Mouse (Mus musculus): ENCODE measurements at regions not wholly inside any gene's neighbourhood (a gene's known extent, or its start where the extent isn't known, plus 50 kb on each side); places are given as distances from the start of the nearest gene placed in this dataset.

DNA sequence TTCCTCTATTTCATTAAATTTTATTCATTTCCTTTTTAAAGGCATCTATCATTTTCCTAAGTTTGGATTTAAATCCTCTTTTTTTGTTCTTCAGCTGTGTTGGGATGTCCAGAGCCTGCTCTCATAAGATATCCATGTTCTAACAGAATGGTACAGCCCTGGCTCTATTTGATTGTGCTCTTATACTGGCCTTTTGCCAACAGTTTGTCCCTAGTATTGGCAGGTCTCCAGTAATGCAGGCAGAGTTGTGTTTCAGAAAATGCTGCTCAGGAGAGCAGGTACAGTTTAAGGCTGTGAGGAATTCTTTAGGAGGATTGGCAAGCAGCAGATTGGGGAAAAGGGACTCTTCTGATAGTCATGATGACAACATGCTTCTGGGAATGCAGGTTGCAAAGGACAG is 797.1 kb upstream of the Slit2 start:
- no peak for DNase-seq (ENCODE audit: low spot score)

DNA sequence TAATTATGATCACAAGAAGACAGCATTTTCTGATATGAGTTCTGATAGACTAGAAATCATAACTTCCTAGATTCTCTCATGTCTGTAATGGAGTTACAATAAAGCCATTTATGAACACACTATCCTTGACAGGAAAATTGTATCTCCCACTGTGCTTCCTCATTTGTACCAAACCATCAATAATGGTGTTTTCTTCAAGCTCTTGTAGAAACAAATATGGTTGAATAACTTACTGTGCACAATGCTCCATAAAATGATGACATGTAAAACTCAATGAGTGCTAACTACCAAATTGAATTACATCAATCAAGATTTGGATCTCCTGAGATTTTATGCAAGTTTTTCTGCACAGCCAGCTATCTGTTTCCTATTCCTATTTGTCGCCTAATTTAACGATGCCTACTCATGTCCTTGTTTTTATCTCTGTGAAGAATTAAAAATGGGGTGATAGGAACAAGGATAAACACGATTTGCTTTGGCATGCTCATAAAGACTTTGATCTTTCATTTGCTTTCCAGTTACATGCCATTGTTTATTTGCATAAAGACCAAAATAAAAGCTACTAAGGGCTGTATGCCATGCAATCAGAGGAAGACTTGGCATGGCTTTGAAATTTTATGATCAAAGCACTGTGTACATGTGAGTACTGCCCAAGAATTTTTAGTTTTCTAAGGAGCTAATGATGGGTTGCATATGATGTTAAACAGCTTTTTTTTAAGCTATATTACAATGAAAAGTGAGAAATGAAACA is 780.6 kb upstream of the Slit2 start:
- no peak for DNase-seq (ENCODE audit: low spot score)

DNA sequence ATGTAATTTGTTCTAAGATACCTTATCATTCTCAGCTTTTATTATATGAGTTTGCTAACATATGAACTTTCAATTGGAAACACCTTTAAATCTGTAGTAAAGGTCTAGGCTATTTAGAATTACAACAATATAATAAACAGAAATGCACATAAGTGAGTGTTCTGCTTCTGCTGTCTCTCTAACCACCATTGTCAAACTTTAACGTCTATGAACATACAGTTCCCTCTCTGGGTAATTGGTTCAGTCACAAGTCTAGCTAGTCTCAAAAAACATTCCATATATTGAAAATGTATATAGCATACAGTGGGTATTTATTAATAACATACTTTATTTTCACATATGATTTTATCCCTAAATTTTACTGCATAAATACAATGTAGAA is 780.0 kb upstream of the Slit2 start:
- DNase-seq (ENCODE audit: low spot score), result no peak

DNA sequence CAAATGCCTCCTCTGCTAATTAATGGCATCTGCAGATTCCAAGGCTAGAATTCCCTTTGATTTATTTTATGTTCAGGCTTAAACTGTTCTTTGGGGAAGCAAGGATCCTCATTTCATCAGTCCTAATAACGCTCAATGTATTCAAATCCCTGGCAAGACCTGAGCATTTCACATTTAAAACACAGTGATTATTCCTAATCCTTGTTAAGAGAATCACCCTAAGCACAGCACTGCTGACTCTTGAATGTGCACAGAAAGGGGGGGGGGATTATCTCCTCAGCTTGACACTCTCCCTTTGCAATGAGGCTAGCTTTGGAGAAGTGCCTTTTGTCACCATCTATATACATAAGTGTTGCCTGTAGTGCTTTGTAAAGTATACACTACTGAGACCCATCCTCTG is 772.4 kb upstream of the Slit2 start:
- no peak for DNase-seq (ENCODE audit: low spot score)

DNA sequence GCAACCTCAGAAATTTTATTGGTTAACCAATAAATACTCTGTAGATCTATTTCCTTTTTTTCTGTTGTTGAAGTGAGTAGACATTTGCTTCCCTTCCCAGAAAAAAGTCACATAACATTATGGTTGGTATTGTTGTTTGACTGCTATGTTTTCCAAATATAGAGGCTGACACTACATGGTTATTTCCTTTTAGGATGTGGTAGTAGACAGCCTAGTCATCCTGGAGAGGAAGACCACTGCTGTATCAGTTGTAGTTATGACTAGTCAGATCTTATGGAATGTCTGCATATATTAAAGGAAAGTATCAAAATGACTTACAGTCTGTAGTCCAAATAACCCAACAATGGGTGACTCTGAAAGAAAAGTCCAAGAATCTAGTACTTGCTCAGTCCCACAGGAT is 767.5 kb upstream of the Slit2 start:
- DNase-seq (ENCODE audit: low spot score), result no peak

DNA sequence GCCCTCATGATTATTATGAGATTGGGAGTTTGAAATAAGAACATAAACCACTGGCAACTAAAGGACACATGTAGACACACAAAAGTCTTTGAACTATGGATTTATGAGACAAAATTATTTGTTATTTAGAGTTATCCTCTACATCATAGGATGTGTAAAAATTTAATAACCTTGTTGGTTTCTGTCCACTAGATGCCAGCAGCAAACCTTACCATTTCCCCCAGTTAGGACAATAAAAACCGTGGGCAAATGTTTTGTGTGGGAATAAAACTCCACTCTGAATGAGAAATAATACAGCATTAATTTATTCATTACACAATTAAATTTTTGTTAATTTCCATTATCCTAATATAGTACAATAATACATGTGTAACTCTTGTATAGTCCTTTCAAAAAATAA is 757.7 kb upstream of the Slit2 start:
- peak; percentile 39 for DNase-seq (ENCODE audit: low spot score)

DNA sequence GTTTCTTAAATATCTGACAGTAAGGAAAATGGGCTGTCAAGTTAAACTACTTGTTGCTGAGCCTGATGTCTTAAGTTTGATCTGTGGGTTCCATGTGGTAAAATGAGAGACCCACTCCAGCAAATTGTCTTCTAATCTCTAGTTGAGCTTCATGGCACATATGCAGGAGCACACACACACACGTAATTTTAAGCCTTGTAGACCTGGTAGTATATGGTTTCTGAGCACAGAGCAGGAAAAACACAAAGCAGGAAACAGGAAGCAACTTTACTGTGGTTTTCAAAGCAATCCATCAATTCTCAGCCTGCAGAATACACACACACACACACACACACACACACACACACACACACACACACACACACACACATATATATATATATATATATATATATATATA is 746.8 kb upstream of the Slit2 start:
- no peak for DNase-seq (ENCODE audit: low spot score)

DNA sequence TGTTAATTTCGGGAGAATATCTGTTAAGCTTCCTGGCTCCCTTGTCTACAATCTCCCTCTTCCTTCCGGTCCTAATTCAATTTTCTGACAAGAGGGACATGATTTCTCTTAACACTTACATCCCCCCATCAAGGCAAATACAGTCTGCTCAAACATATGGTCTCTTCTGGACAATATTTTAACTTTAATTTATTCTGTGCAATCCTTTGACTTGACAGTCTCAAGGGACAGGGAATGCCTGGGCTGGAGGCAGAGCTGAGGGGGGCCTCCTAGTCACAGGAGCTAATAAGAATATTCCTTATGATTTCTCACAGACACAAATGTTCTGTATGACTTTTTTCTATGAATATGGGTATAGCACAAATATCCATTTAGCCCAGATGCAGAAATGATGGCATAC is 742.9 kb upstream of the Slit2 start:
- no peak for DNase-seq (ENCODE audit: low spot score)

DNA sequence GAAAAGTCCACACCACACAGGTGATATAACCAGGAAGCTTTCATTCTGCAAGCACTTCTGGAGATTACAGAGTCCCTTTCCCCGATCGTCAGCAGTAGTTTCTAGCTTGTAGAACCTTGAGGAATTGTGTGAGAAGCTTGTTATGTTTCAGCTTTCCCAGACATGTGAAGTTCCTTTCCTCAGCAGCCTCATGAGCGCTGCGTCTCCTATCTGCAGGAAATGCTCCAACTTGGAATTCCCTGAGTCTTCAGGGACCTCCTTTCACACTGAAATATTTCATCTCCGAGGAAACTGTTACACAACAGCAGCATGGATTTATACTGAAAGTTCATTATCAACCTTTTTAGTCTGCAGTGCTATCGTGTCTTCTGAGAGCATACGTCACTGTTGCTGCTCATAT is 742.4 kb upstream of the Slit2 start:
- DNase-seq (ENCODE audit: low spot score), result peak; percentile 14

DNA sequence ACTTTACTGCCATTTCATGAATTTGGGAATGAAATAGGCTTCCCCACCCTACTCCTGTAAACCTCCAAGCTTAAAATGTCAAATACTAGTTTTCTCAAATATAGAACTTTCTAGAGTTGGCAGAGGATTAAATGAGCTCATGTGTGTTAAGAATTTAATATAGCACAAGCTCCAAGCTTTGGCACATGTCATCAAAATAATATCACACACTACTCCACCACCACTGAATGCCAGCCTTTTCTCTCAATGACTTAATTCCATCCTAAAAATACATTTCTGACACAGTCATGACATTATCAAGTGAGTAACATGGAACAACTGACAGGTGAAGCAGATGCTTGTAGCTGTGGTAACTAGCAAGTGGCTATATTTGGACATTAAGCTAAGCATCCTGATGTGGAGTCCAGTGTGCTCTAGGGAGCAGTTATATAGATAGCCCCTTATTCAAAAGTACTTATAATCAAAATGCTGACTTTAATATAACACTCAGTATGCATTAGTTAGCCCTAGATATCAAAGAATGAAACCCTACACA is 728.0 kb upstream of the Slit2 start:
- no peak for DNase-seq (ENCODE audit: low spot score)

DNA sequence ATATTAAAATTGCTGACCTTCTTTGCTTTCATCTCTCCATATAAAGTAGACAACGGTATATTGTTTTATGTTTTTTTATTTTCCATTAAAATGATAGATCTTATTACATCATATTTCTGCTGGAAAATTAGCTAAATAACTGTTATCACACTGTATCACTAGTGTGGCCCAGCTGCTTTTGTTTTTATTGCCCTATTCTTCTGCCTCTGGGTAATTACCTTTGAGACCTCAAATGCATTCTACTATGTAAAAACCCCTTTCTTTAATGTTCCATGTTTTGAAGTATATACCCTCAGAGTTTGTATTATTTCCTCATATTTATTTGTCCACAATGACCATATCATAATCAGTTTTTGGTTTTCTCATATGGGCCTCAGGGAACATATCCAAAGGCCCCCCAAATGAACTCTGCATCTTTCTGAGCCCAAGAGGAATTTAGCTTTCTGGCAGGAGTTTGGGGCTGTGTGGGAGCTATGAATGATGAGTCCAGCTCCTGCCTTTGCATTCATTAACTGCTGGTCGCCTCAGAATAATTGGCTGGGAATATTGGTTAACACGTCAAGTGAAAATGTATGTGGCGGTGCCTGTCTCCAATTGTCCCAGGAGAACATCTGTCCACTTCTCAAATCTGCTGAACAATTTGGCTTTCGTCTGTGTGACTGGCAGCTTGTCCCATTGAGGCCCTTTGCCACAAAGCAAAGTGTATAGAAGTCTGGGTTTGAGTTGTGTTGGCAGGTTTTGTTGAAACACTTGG is 721.1 kb upstream of the Slit2 start:
- no peak for DNase-seq (ENCODE audit: low spot score)

DNA sequence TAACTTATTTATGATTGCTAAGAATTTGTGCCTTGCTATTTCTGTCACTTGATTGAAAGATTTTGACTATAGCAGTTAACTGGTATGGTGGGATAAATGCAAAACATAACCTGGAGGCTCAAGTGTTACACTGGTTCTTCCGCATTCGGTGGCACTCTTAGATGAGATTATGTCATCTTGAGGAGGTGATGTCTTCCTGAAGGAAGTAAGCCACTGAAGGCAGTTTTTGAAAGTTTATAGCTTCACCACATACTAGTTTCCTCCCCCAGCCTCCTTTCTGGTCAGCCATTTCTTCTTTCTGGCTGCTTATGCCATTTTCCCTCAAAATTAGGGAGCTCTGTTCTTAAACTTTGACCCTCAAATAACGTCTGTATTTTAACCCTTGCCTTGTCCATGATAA is 710.3 kb upstream of the Slit2 start:
- no peak for DNase-seq (ENCODE audit: low spot score)

DNA sequence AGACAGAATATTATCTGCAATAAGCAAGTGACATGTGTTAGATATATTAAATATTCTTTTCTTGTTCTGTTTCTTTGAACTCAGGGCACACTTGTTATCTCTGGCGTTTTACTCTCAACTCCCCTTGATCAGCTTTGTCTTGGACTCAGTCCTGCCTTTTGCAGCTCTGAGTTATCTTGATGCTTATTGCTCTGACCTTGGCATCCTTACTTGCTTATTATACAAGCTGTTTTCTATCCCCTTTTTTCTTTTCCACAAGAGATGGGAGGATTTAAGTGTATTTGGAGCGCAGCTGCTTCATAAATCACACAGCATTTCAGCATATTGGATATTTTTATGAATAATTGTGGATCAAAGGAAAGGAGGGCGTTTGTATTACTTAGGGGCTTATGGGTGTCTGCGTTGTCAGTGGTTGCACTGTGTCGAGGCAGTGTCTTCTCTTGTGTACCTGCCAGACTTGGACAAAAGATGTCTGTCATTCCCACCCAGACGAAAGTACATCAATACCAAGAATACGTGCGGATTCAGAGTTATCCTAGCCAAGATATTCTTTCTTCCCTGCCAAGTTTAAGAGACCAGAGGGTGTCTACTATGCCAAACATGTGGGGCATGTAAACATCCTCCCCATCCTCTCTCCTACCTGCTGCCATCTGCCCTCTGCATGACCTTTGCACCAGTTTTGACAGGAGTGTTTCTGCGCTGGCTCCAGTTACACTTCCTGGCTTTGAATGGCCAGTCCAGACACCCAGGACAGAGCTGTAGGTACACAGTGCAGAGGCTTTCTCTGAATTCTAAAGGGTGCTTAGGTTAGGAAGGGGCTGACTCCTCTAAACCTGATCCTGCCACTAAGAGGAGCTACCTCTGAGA is 709.3 kb upstream of the Slit2 start:
- no peak for DNase-seq (ENCODE audit: low spot score)

DNA sequence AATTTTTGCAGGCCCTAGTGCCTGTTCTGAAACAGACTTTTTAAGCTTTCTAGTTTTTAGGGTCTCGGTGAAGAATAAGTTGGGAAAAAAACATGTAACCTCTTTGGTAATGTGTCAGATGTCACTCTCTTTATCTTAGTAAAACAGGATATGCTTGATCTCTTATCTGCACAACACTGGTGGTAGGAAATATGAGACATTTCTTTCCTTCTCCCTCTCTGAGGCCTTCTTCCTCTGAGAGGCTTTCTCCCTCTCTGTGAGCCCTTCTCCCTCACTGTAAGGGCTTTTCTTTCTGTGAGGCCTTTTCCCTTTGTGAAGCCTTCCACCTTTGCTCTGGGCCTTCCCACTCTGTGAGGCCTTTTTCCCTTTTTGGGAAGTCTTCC is 708.7 kb upstream of the Slit2 start:
- no peak for DNase-seq (ENCODE audit: low spot score)

DNA sequence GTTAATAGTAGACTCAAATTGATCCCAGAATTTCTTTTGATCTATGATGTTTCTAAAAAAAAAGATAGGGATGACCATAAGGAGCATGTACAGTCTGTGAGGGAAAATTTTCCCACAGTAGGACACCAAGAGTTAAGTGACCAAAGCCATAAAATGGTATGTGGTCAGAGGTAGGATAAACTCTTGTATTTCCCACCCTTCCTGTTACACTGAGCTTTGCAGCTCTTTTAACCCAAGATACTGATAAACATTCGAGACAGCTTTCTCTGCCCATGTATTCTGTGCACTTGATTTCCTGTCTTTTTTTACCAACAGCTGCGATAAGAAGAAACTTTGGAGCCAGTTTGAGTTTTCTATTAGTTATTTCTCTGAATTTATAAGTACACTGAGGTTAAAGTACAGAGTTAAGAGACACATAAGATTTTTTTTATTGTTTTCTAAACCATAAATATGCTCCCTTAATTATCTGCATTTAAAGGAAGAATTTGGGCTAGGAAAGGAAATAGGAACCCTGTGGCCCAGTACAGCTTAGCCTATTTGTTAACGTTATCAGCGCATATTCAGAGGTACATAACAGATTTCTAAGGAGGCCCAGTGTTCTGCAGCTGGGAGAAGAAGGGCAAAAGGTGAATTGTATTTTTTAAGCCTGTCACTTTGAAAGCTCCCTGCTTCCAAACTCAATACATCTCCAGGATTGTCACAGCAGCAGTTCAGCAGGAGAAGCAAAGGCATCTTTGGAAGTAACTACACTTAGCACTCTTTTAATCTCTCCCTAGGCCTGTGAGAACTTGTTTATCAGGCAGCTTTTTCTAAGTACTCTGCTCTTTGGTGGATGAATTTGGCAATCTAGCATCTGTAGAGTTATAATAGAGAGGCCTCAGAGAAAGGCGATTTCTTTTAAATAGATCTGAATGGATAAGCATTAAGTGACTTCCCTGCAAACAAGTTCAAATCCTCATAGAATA is 706.4 kb upstream of the Slit2 start:
- no peak for DNase-seq (ENCODE audit: low spot score)

DNA sequence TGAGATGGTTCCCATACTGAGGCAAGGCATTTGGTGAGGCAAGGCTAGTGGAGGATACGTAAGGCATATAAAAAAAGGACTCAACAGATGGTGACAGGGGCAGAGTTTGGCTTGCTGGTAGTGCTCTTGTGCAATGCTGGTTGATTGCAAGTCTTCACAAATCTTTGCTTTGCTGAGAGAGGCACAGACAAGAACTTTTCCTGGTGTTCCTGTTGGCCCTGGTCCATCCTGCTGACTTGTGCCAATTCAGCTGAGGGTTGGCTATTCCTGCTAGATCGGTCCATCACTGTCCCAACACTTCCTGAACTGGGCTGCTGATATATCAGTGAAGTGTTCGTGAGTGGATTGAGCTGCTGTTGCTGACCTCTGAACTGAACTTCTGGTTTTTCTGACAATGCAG is 703.3 kb upstream of the Slit2 start:
- DNase-seq (ENCODE audit: low spot score), result peak; percentile 90

DNA sequence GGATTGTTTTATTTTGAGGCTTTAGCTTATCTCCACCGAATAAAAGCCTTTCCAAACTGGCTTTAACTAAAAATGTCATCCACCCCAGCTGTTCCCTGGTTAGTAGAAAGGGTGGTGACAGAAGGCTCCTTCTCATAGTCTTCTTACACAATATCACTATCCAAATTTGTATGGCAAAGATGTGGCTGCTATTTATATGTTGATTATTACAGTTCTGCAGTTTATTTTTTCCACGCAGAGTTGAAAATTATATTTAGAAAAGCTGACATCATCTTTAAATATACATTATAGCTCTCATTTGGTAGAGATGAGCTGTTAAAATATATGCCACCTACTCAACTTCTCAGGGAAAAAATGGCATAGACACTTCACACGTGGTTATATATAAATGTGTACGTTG is 683.3 kb upstream of the Slit2 start:
- no peak for DNase-seq (ENCODE audit: low spot score)

DNA sequence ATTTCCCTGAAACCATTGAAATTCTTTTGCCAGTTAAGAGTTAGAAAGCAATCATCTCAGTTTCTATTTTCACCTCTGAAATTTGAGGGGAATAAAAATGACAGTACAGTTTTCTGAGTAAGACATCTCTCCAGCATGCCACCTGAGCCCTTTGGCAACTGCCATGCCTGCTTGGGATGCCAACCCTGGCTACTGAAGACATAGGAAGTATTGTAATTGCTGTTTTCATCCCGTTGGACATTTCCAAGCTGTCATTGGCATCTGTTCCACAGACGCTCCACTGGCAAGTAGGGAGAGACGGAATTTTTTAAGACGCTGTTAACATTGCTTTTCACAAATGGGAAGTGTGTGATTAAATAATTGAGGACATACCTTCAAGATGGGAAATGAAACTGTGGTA is 665.4 kb upstream of the Slit2 start:
- no peak for DNase-seq (ENCODE audit: low spot score)

DNA sequence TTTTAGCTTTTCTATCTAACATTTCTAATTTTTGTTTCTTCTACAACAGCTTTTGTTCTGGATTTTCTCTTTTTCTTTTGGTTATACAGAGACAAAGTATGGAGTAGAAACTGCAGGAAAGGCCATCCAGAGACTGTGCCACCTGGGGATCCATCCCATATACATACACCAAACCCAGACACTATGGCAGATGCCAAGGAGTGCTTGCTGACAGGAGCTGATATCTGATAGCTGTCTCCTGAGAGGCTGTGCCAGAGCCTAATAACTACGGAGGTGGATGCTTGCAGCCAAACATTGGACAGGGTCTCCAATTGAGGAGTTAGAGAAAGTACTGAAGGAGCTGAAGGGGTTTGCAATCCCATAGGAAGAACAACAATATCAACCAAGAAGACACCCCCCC is 664.8 kb upstream of the Slit2 start:
- DNase-seq (ENCODE audit: low spot score), result no peak

DNA sequence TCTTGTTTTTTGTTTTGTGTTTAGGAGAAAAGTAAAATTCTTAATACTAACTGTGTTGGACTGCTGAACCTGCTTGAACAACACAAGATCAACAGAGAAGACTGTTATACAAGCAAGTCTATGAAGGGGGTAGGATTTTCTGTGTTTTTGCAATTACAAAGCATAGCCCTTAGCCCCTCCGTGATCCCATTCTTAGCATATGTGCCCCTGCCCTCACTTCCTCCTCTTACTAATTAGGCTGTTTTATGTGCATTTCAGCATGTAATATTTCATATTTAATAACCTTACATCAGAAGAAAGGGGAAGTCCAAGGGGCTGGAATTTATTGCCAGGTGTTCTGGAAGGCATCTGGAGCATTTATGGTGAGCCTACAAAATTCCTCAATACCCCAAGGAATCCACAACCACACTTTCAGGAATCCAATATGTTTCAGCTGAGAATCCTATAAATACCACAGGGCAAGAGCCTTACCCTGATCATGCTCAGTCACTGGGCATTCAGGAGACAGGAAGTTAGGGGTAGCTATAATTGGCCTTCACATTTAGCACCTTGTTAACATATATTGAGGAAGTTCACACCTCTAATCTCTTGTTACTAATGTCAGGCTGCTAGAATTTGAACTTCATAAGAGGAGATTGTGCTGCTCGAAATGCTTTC is 660.3 kb upstream of the Slit2 start:
- DNase-seq (ENCODE audit: low spot score), result no peak

DNA sequence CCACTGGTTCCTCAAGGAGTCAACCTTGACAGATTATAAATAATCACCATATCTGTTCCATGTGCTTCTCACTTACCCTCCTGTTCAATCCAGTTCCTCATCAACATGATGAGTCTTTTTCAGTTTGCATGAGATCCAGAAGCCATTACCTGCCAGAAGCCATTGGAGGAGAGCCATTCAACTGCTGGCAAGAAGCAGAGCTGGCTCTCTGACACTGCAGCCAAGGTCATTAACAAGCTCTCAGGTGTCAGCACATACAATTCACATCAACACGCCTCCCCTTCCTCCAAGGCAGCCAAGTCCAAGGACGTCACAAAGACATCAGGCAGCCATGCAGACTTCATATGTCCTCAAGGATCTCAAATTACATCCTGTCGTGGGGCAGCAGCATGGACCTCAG is 648.6 kb upstream of the Slit2 start:
- no peak for DNase-seq (ENCODE audit: low spot score)

All from adipocyte (in vitro differentiated cells).